Mouse (Mus musculus): Measurements from ENCODE around the gene Gm45140. TPM values are rescaled to one million over a fixed set of nuclear protein-coding genes. Genes with fewer than 3 reads are reported as not detected.
A peak's percentile ranks its signal among the peaks of the same experiment; 100 is the strongest.

Gene Gm45140
- polyA plus RNA-seq (2014; fragmentation: Nextera tagmentation; extraction: Ambion mirVana) = 2.3 TPM in 2 replicates

- WGBS (ENCODE audit: insufficient replicate concordance) = 92% methylated on average over 7 of the region's 7 CpGs
- H3K4me1 ChIP-seq (ENCODE audit: control insufficient read depth, insufficient read depth, low read length) = 0 out of 2 replicates have a peak, but pooled peaks cover 5% of the 10 kb centered on the region
- H3K27ac ChIP-seq (ENCODE audit: low read depth, low read length) = no peak within 1 kb of the TSS
- ATAC-seq (replicated peaks; ENCODE audit: insufficient number of reproducible peaks, low FRiP score, low TSS enrichment) = no peak
- no peak within 1 kb of the TSS for H3K4me2 ChIP-seq
- H3K4me3 ChIP-seq (ENCODE audit: low read depth, low read length) = no peak within 1 kb of the TSS
- H3K36me3 ChIP-seq (ENCODE audit: control insufficient read depth, insufficient read depth, low read length) = peaks cover 10% of the 10 kb centered on the region; the same call in 1 of the 2 replicates
- H3K9me3 ChIP-seq (replicated peaks; ENCODE audit: control insufficient read depth, low read length) = no peaks in the 10 kb centered on the region
- no peaks in the 10 kb centered on the region for H3K27me3 ChIP-seq (ENCODE audit: control insufficient read depth, insufficient read depth, low read length)
- H3K9ac ChIP-seq (ENCODE audit: low read depth, low read length) = no peak within 1 kb of the TSS
These were observed at the start of gene Gm45140 for GRCm38 (mm10) chr6:87835695-87836094. TSS of gene Gm45140 (minus strand) at chr6:87835795.

- no peaks in the 10 kb centered on the region for H3K27me3 ChIP-seq (ENCODE audit: control insufficient read depth, insufficient read depth, low read length)
- H3K4me3 ChIP-seq (ENCODE audit: low read depth, low read length) = no peak overlapping the region
- H3K4me2 ChIP-seq = no peak overlapping the region
- H3K9ac ChIP-seq (ENCODE audit: low read depth, low read length) = no peak overlapping the region
- no peak for ATAC-seq (replicated peaks; ENCODE audit: insufficient number of reproducible peaks, low FRiP score, low TSS enrichment)
- no peak overlapping the region for H3K27ac ChIP-seq (ENCODE audit: low read depth, low read length)
- H3K9me3 ChIP-seq (replicated peaks; ENCODE audit: control insufficient read depth, low read length) = no peaks in the 10 kb centered on the region
- no peaks in the 10 kb centered on the region for H3K36me3 ChIP-seq (ENCODE audit: control insufficient read depth, insufficient read depth, low read length)
- no peaks in the 10 kb centered on the region for H3K4me1 ChIP-seq (ENCODE audit: control insufficient read depth, insufficient read depth, low read length)
- 65% methylated on average over 4 of the region's 4 CpGs for WGBS (ENCODE audit: insufficient replicate concordance)
These were observed 47.2 kb upstream of the Gm45140 start for GRCm38 (mm10) chr6:87882816-87883215.

DNA sequence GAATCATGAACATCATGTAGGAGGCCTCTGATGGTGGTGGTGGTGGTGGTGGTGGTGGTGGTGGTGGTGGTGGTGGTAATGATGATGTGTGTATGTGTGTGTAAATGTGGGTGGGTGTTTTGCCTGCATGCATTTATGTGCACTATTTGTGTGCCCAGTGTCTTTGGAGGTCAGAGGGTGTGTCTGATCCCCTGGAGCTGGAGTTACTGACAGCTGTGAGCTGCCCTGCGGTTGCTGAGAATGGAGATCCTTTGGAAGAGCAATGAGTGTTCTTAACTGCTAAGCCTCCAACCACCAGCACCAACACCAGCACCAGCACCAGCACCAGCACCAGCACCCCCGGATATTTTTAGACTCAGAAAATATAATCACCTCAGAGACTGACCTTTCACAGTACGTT is 46.6 kb upstream of the Gm45140 start:
- no peak overlapping the region for H3K9ac ChIP-seq (ENCODE audit: low read depth, low read length)
- H3K36me3 ChIP-seq (ENCODE audit: control insufficient read depth, insufficient read depth, low read length) = no peaks in the 10 kb centered on the region
- H3K27ac ChIP-seq (ENCODE audit: low read depth, low read length) = no peak overlapping the region
- 67% methylated on average over 3 of the region's 3 CpGs for WGBS (ENCODE audit: insufficient replicate concordance)
- H3K4me2 ChIP-seq = no peak overlapping the region
- H3K9me3 ChIP-seq (replicated peaks; ENCODE audit: control insufficient read depth, low read length) = no peaks in the 10 kb centered on the region
- H3K4me1 ChIP-seq (ENCODE audit: control insufficient read depth, insufficient read depth, low read length) = no peaks in the 10 kb centered on the region
- no peaks in the 10 kb centered on the region for H3K27me3 ChIP-seq (ENCODE audit: control insufficient read depth, insufficient read depth, low read length)
- ATAC-seq (replicated peaks; ENCODE audit: insufficient number of reproducible peaks, low FRiP score, low TSS enrichment) = no peak
- H3K4me3 ChIP-seq (ENCODE audit: low read depth, low read length) = no peak overlapping the region

DNA sequence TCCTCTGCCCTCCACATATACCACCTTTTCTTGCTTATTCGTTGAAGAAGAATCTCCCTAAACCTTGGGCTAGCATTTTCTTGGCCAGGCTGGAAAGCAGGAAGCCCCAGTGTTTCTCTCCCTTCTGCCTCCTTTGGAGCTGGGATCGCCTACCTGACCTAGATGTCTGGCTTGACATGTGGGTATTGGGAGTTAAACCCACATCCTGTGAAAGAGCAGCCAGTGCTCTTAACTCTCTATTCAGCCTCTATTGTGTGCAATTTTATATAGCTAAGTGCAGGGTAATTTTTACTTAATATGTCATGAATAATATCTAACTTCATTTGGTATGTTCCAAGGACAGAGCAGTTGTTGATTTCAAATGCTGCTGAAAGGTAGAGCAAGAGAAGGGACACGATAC is 44.0 kb upstream of the Gm45140 start:
- ATAC-seq (replicated peaks; ENCODE audit: insufficient number of reproducible peaks, low FRiP score, low TSS enrichment) = no peak
- WGBS (ENCODE audit: insufficient replicate concordance) = 63% methylated on average over 3 of the region's 3 CpGs
- Histone ChIP-seq H3K4me1 (ENCODE audit: control insufficient read depth, insufficient read depth, low read length) (no peaks in the 10 kb centered on the region), H3K4me3 (ENCODE audit: low read depth, low read length) (no peak overlapping the region), H3K36me3 (ENCODE audit: control insufficient read depth, insufficient read depth, low read length) (no peaks in the 10 kb centered on the region), H3K9me3 (replicated peaks; ENCODE audit: control insufficient read depth, low read length) (no peaks in the 10 kb centered on the region), H3K27ac (ENCODE audit: low read depth, low read length) (no peak overlapping the region), H3K9ac (ENCODE audit: low read depth, low read length) (no peak overlapping the region), H3K4me2 (no peak overlapping the region), H3K27me3 (ENCODE audit: control insufficient read depth, insufficient read depth, low read length) (no peaks in the 10 kb centered on the region)

DNA sequence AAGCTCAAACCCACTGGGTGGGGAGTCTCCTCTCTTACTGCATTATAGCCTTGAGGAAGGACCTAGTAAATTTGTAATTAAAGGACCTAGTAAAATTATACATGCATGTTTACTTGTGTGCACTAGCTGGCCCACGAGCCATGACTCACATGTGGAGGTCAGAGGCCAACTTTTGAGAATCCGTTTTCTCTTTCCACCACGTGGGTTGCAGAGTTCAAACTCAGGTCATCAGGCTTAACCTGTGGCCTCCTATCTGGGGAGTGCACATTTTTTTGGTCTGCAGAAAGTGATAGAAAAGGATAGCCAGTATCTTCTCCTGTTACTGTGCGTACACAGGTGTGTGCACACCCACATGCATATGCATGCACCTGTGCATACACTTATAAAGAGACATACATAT is 43.4 kb upstream of the Gm45140 start:
- H3K36me3 ChIP-seq (ENCODE audit: control insufficient read depth, insufficient read depth, low read length) = no peaks in the 10 kb centered on the region
- no peaks in the 10 kb centered on the region for H3K27me3 ChIP-seq (ENCODE audit: control insufficient read depth, insufficient read depth, low read length)
- WGBS (ENCODE audit: insufficient replicate concordance) = 42% methylated on average over 4 of the region's 4 CpGs
- no peak for ATAC-seq (replicated peaks; ENCODE audit: insufficient number of reproducible peaks, low FRiP score, low TSS enrichment)
- no peaks in the 10 kb centered on the region for H3K9me3 ChIP-seq (replicated peaks; ENCODE audit: control insufficient read depth, low read length)
- H3K9ac ChIP-seq (ENCODE audit: low read depth, low read length) = no peak overlapping the region
- no peaks in the 10 kb centered on the region for H3K4me1 ChIP-seq (ENCODE audit: control insufficient read depth, insufficient read depth, low read length)
- H3K4me3 ChIP-seq (ENCODE audit: low read depth, low read length) = no peak overlapping the region
- no peak overlapping the region for H3K27ac ChIP-seq (ENCODE audit: low read depth, low read length)
- H3K4me2 ChIP-seq = no peak overlapping the region

- no peaks in the 10 kb centered on the region for H3K9me3 ChIP-seq (replicated peaks; ENCODE audit: control insufficient read depth, low read length)
- H3K27ac ChIP-seq (ENCODE audit: low read depth, low read length) = no peak overlapping the region
- H3K9ac ChIP-seq (ENCODE audit: low read depth, low read length) = no peak overlapping the region
- no peak overlapping the region for H3K4me3 ChIP-seq (ENCODE audit: low read depth, low read length)
- no peaks in the 10 kb centered on the region for H3K36me3 ChIP-seq (ENCODE audit: control insufficient read depth, insufficient read depth, low read length)
- peak overlapping the region; percentile 19 for H3K4me2 ChIP-seq
- ATAC-seq (replicated peaks; ENCODE audit: insufficient number of reproducible peaks, low FRiP score, low TSS enrichment) = no peak
- no peaks in the 10 kb centered on the region for H3K4me1 ChIP-seq (ENCODE audit: control insufficient read depth, insufficient read depth, low read length)
- H3K27me3 ChIP-seq (ENCODE audit: control insufficient read depth, insufficient read depth, low read length) = no peaks in the 10 kb centered on the region
- 63% methylated on average over 13 of the region's 13 CpGs for WGBS (ENCODE audit: insufficient replicate concordance)
These were observed 40.6 kb upstream of the Gm45140 start for GRCm38 (mm10) chr6:87876068-87876643.

GRCm38 (mm10) chr6:87875562-87875961 is 40.0 kb upstream of the Gm45140 start:
- ATAC-seq (replicated peaks; ENCODE audit: insufficient number of reproducible peaks, low FRiP score, low TSS enrichment) = no peak
- no peaks in the 10 kb centered on the region for H3K4me1 ChIP-seq (ENCODE audit: control insufficient read depth, insufficient read depth, low read length)
- H3K4me2 ChIP-seq = no peak overlapping the region
- 85% methylated on average over 7 of the region's 7 CpGs for WGBS (ENCODE audit: insufficient replicate concordance)
- no peak overlapping the region for H3K27ac ChIP-seq (ENCODE audit: low read depth, low read length)
- no peaks in the 10 kb centered on the region for H3K36me3 ChIP-seq (ENCODE audit: control insufficient read depth, insufficient read depth, low read length)
- no peak overlapping the region for H3K9ac ChIP-seq (ENCODE audit: low read depth, low read length)
- H3K4me3 ChIP-seq (ENCODE audit: low read depth, low read length) = no peak overlapping the region
- no peaks in the 10 kb centered on the region for H3K9me3 ChIP-seq (replicated peaks; ENCODE audit: control insufficient read depth, low read length)
- no peaks in the 10 kb centered on the region for H3K27me3 ChIP-seq (ENCODE audit: control insufficient read depth, insufficient read depth, low read length)

DNA sequence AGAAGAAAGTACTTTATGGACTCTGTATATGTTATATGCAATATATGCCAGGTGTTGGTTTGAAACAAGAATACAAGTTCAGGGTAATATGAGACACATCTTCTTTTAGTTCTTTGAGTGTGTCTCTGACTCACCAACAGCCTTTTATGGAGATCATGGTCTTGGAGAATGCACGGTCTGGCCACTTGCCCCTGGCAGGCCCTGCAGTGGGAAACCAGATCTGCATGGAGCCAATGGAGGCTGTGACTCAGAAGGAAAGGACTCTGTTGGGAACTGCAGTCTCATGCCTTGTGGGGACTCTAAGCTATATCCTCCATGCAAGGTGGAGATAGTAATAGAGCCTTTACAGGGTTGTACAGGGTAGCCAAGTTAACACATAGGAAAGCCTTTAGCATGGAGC is 39.5 kb upstream of the Gm45140 start:
- no peak overlapping the region for H3K27ac ChIP-seq (ENCODE audit: low read depth, low read length)
- H3K27me3 ChIP-seq (ENCODE audit: control insufficient read depth, insufficient read depth, low read length) = no peaks in the 10 kb centered on the region
- H3K4me2 ChIP-seq = no peak overlapping the region
- no peak overlapping the region for H3K4me3 ChIP-seq (ENCODE audit: low read depth, low read length)
- WGBS (ENCODE audit: insufficient replicate concordance) = 60% methylated on average over 1 of the region's 1 CpGs
- ATAC-seq (replicated peaks; ENCODE audit: insufficient number of reproducible peaks, low FRiP score, low TSS enrichment) = no peak
- H3K9me3 ChIP-seq (replicated peaks; ENCODE audit: control insufficient read depth, low read length) = no peaks in the 10 kb centered on the region
- no peaks in the 10 kb centered on the region for H3K4me1 ChIP-seq (ENCODE audit: control insufficient read depth, insufficient read depth, low read length)
- no peaks in the 10 kb centered on the region for H3K36me3 ChIP-seq (ENCODE audit: control insufficient read depth, insufficient read depth, low read length)
- no peak overlapping the region for H3K9ac ChIP-seq (ENCODE audit: low read depth, low read length)

GRCm38 (mm10) chr6:87873963-87874362 is 38.4 kb upstream of the Gm45140 start:
- Histone ChIP-seq H3K36me3 (ENCODE audit: control insufficient read depth, insufficient read depth, low read length) (no peaks in the 10 kb centered on the region), H3K9me3 (replicated peaks; ENCODE audit: control insufficient read depth, low read length) (no peaks in the 10 kb centered on the region), H3K9ac (ENCODE audit: low read depth, low read length) (no peak overlapping the region), H3K4me3 (ENCODE audit: low read depth, low read length) (no peak overlapping the region), H3K27ac (ENCODE audit: low read depth, low read length) (no peak overlapping the region), H3K4me2 (no peak overlapping the region), H3K4me1 (ENCODE audit: control insufficient read depth, insufficient read depth, low read length) (no peaks in the 10 kb centered on the region), H3K27me3 (ENCODE audit: control insufficient read depth, insufficient read depth, low read length) (no peaks in the 10 kb centered on the region)
- WGBS (ENCODE audit: insufficient replicate concordance) = 83% methylated on average over 2 of the region's 2 CpGs
- ATAC-seq (replicated peaks; ENCODE audit: insufficient number of reproducible peaks, low FRiP score, low TSS enrichment) = no peak

Data from heart, embryonic 11.5 days (tissue).